Mouse (Mus musculus) WW6 (cell line): ENCODE measurements around the gene Gpr35.
A peak's percentile ranks its signal among the peaks of the same experiment; 100 is the strongest.
"Not testable (repeated sequence)": the region's sequence is repeated elsewhere in the genome, so short reads cannot be mapped to it uniquely, and the experiment has no call there.

ENCODE experiments used
- DNase-seq: peaks from one replicate; pipeline ENCODE4 v3.0.0-alpha.2; 2013; ENCODE audit warnings: low read depth, low spot score

The Gpr35 gene

DNA sequence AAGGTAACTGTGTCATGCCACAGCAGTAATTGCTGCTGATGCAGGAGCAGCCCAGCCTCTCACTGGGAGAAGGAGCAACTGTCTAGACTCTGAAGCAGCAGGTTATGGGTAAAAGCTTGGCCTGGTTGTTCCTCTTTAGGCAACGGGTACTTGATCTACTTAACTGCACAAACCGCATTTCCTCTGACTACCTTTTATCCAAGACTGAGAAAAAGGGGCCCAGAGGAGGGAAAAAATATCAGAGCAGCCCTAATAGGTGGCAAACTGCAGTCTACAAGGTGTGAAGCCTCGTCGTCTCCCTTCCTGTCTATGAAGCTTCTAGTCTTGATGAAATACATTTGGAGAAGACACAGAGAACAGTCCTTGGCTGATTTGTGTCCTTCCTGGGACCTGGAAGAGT is 17.1 kb upstream of the Gpr35 start:
- no peak for DNase-seq

DNA sequence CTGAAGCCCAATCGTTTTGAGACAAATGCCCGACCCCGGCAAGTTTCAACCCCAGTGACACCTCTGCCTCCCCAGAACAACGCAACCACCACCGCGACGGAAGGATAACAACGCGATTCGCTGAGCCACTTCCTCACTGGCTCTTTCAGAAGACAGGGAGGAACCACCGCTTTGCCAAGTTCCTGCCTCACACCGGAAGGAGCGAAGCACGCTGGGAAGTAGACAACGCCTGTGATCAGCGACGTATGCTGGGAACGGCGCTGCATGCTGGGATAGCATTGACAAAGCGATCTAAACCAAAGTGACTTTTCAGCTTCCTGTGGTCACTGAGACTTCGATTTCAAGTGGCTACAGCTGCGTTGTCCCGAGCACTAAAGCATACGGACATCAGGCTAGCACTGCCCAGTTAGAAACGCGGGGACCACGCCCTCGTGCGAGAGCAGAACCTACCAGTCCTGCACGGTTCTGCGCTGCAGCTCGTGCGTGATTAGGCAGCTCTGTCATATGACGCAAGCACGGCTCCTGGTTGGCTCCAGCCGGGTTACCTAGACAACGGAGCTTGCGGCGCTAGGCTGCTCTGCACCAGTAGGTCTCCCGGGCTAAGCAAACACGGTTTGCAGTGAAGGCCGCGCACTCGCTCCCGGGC is 16.4 kb upstream of the Gpr35 start, which contains the start of gene Capn10:
Gene Capn10 (plus strand): TSS at position 195 of the 646 bp plus-strand sequence.
- DNase-seq = peak; percentile 90

DNA sequence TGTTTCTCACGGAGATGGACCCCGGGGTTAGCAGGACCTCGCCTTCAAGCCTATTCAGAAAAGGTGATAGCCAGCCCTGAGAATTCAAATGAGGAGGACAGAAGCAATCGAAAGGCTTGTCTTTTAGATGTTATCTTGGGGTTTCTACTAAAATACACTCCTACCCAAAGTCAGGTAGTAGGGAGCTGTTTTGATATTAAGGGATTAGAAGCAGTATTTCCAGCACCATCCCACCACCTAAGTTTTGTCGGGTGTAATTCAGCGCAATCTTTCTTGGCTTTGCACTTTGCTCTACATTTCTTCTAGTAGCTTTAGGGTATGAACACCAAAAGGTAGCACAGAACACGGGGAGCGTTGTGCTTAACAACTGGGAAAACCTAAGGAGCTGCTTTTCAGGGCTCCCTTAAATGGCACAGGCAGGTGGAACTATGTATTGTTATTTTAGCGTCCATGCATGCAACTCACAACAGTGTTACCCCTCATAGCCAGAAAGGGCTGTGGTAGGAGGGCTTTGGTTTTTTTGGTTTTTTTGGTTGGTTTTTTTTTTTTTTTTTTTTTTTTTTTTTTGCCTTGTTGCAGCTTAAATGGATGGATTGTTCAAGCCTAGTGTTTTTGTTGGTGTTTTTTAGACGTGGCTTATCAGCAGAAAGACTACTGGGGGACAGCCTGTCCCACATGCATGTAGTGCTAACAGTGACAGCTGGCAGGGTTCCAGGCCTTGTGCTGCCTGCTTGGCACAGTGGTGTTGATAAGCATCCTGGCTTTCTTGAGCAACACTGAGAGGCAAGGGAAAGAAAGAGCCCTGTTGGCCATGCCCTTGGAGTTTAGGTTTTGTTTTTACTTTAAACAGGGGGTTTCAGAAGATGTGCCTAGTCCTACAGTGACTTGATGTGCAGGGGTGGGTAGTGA is 15.4 kb upstream of the Gpr35 start:
- DNase-seq = no peak

- DNase-seq = no peak
These were observed 14.7 kb upstream of the Gpr35 start for GRCm38 (mm10) chr1:92935977-92936376.

DNA sequence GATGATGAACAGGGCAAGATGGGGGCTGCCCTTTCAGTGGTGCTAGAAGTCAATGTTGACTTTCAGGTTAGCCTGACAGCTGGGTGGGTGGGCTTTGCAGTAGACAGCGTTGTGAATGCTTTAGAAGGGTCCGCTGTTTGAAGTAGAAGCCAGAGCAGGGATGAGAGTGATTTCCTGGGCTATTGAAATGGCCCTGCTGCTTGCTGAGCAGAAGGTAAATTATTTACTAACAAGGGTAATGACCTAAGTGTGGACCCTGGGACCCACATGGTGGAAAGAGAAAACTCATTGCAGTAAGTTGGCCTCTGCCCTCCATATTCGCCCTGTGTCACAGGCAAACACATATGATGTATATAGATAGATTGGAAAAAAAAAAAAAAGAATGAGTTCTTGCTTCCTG is 14.2 kb upstream of the Gpr35 start:
- no peak for DNase-seq

GRCm38 (mm10) chr1:92937797-92938196 is 12.9 kb upstream of the Gpr35 start:
- no peak for DNase-seq

GRCm38 (mm10) chr1:92939746-92940145 is 10.9 kb upstream of the Gpr35 start:
- DNase-seq = no peak

GRCm38 (mm10) chr1:92943219-92943989 is 7.3 kb upstream of the Gpr35 start:
- DNase-seq = no peak

DNA sequence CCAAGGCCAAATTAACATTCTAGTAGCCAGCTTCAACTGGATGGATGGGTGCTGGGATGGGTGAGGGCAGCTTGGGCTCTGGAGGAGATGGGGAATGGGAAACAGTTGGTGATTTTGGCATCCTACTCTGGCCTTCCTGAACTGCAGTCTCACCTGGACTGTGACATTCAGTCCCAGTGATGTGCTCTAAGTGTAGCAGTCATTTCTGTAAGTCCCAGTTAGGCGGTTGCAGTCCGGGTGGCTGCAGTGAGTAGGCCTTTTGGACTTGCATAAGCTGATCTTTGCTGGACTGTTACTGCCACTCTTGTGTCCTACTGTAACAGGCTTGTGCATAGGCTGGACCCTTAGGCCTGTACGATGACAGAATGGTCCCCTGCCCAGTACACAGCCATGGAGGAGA is 2.7 kb upstream of the Gpr35 start:
- no peak for DNase-seq

DNA sequence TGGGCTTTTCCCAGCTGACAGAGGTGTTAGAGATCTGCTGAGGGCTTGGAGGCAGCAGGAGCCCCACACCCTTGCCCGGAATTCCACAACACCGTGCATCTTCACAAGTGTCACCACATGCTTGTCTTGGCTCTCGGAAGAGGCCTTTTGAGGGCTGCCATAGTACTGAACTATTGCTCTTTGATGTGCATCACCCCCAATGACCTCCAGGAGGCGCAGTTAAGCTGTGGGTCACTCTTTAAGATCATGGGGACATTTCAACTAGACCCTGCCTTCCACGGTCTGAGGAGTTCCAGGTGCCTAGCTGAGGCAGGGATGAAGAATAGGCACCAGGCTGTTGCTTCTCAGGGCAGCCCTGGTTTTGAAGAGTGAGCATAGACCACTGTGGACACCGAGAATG is 1.2 kb upstream of the Gpr35 start:
- no peak for DNase-seq

DNA sequence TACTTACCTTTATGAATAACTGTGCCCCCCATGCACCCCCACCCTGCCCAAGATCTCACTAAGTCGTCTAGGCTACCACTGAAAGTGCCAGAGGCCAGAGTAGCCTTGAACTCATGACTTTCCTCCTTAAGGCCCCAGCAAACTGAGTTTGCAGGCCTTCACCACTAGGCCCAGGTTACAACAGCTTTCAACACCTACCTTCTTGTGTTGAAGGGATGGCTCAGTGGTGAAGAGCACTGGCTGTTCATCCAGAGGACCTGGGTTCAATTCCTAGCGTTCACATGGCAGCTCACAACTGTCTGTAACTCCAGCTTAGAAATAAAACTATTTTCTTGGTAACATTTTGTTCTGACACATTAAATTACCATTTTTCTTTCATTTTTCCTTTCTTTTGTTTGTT is 3.0 kb downstream of the Gpr35 start:
- no peak for DNase-seq

GRCm38 (mm10) chr1:92956571-92957335 is 6.1 kb downstream of the Gpr35 start:
- DNase-seq = not testable (repeated sequence)

DNA sequence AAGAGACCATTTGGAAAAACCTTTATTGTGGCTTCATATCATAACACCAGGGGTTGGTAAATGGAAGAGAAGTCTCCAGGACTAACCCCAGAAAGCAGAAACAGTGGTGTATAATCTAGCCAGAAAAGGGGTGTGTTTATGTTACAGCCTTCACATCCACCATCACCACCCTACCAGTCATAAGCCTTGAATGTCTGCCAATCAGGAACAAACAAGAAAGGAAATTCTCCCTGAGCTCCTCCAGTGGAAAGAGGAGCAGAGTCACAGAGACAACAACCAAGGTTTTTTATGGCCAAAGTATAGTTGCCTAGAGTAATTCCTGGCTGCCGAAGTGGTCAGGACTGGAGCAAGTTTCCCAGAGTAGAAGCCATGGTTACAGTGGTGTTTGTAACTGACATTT is 8.3 kb downstream of the Gpr35 start:
- DNase-seq = no peak

- DNase-seq = not testable (repeated sequence)
These were observed 20.1 kb downstream of the Gpr35 start for GRCm38 (mm10) chr1:92970791-92971190.

GRCm38 (mm10) chr1:92971879-92972795 is 21.5 kb downstream of the Gpr35 start:
- DNase-seq = no peak

GRCm38 (mm10) chr1:92972854-92973253 is 22.2 kb downstream of the Gpr35 start:
- no peak for DNase-seq

GRCm38 (mm10) chr1:92976141-92976566 is 25.5 kb downstream of the Gpr35 start:
- DNase-seq = no peak

- DNase-seq = peak; percentile 7
These were observed 28.0 kb downstream of the Gpr35 start for GRCm38 (mm10) chr1:92978645-92979044.

GRCm38 (mm10) chr1:92979073-92979602 is 28.5 kb downstream of the Gpr35 start:
- DNase-seq = no peak
